Mouse (Mus musculus) forebrain, postnatal 0 days (tissue): Measurements from ENCODE around the gene Pi4k2b. TPM values are rescaled to one million over a fixed set of nuclear protein-coding genes. Genes with fewer than 3 reads are reported as not detected.
"Not testable (repeated sequence)": the region's sequence is repeated elsewhere in the genome, so short reads cannot be mapped to it uniquely, and the experiment has no call there.

Experiments
- ATAC-seq: fragments of 200-750 bp; cut with Nextera tagmentation; 2 replicates; pipeline ENCODE4 v1.8.0; 2017; ENCODE audit warnings: mild to moderate bottlenecking, moderate library complexity
- DNase-seq: peaks from one replicate; pipeline ENCODE4 v3.0.0-alpha.2; 2015
- H3K27ac ChIP-seq: fragments of 300-500 bp; sonication (generic); 2 replicates; pipeline ENCODE4 v1.5.1; 2014; ENCODE audit warnings: low read depth, mild to moderate bottlenecking, antibody characterized with exemption, low read length, moderate library complexity, mixed read lengths
- H3K27me3 ChIP-seq: fragments of 300-500 bp; sonication (generic); 2 replicates; pipeline ENCODE4 v1.6.1; 2014; ENCODE audit warnings: mild to moderate bottlenecking, low read length, mixed read lengths; ENCODE audit not compliant: insufficient read depth
- H3K36me3 ChIP-seq: fragments of 300-500 bp; sonication (generic); 2 replicates; pipeline ENCODE4 v1.6.1; 2014; ENCODE audit warnings: mild to moderate bottlenecking, moderate library complexity; ENCODE audit not compliant: insufficient read depth
- H3K4me1 ChIP-seq: fragments of 300-500 bp; sonication (generic); 2 replicates; pipeline ENCODE4 v1.6.1; 2014; ENCODE audit warnings: antibody characterized with exemption; ENCODE audit not compliant: insufficient read depth
- H3K4me2 ChIP-seq: fragments of 300-500 bp; sonication (generic); 2 replicates; pipeline ENCODE4 v1.6.1; 2014; ENCODE audit warnings: low read depth, mild to moderate bottlenecking, moderate library complexity
- H3K4me3 ChIP-seq: fragments of 300-500 bp; sonication (generic); 2 replicates; pipeline ENCODE4 v1.5.1; 2014; ENCODE audit warnings: low read depth, low read length, mixed read lengths
- H3K9ac ChIP-seq: fragments of 300-500 bp; sonication (generic); 2 replicates; pipeline ENCODE4 v1.6.1; 2014; ENCODE audit warnings: mild to moderate bottlenecking
- H3K9me3 ChIP-seq: fragments of 300-500 bp; sonication (generic); 2 replicates; pipeline ENCODE4 v1.6.1; 2016; ENCODE audit warnings: low read length
- CTCF ChIP-seq: sonication (generic); IDR thresholded peaks from 2 replicates; pipeline ENCODE4 v1.5.1; 2016; ENCODE audit warnings: antibody characterized with exemption, control low read depth, low read depth
- WGBS: fragments of 180-500 bp; shearing (Covaris S2); extraction: QIAGEN DNeasy Blood & Tissue Kit; methylation state at CpG from one replicate; pipeline ENCODE4 v1.1.7; 2014; 5-methylcytosine and 5-hydroxymethylcytosine counted together
- polyA plus RNA-seq: library from polyadenylated mRNA; unstranded; fragments of >200 nt; fragmentation: Nextera tagmentation; extraction: Ambion mirVana; gene quantifications from 2 replicates; pipeline ENCODE4 v1.2.1, GENCODE M21; 2015
- total RNA-seq: library from RNA; depleted of rRNA; stranded (reverse); fragments of >200 nt; gene quantifications from 2 replicates; pipeline ENCODE4 v1.2.3, GENCODE M21; 2014; rRNA removed

Pi4k2b gene
- total RNA-seq (5.0 and 6.4 TPM in 2 replicates), polyA plus RNA-seq (1.7 and 2.0 TPM in 2 replicates)

GRCm38 (mm10) chr5:52741391-52742111 is at the start of gene Pi4k2b:
Gene Pi4k2b (plus strand): TSS chr5:52741574.
- under 1% methylated on average over 75 of the region's 75 CpGs for WGBS
- Histone ChIP-seq H3K27ac (no peak within 1 kb of the TSS), H3K4me3 (peak within 1 kb of the TSS; percentile 70), H3K9me3 (no peaks in the 10 kb centered on the region), H3K9ac (peak within 1 kb of the TSS; percentile 56), H3K36me3 (no peaks in the 10 kb centered on the region), H3K4me2 (peak within 1 kb of the TSS; percentile 91), H3K4me1 (peaks cover 2% of the 10 kb centered on the region; the same call in 1 of the 2 replicates), H3K27me3 (no peaks in the 10 kb centered on the region)
- ATAC-seq (peak; percentile 94), DNase-seq (peak; percentile 62)
- TF ChIP-seq CTCF: no peak

- TF ChIP-seq CTCF: no peak
- H3K9me3 ChIP-seq: no peaks in the 10 kb centered on the region
- no peak overlapping the region for H3K4me3 ChIP-seq
- DNase-seq: no peak
- H3K27me3 ChIP-seq: no peaks in the 10 kb centered on the region
- WGBS: 93% methylated on average over 1 of the region's 1 CpGs
- no peak for ATAC-seq
- no peaks in the 10 kb centered on the region for H3K36me3 ChIP-seq
- no peak overlapping the region for H3K27ac ChIP-seq
- no peaks in the 10 kb centered on the region for H3K4me1 ChIP-seq
- no peak overlapping the region for H3K4me2 ChIP-seq
- no peak overlapping the region for H3K9ac ChIP-seq
Measured at GRCm38 (mm10) chr5:52697291-52697690, 44.1 kb upstream of the Pi4k2b start.

GRCm38 (mm10) chr5:52697882-52698440 is 43.4 kb upstream of the Pi4k2b start:
- H3K27me3 ChIP-seq, H3K9ac ChIP-seq, H3K4me2 ChIP-seq, DNase-seq, ATAC-seq, H3K27ac ChIP-seq, H3K9me3 ChIP-seq, H3K36me3 ChIP-seq, H3K4me1 ChIP-seq, H3K4me3 ChIP-seq: not testable (repeated sequence)
- WGBS: 91% methylated on average over 7 of the region's 7 CpGs

GRCm38 (mm10) chr5:52704562-52704961 is 36.8 kb upstream of the Pi4k2b start:
- H3K4me2 ChIP-seq: no peak overlapping the region
- TF ChIP-seq CTCF: no peak
- no peak overlapping the region for H3K27ac ChIP-seq
- H3K9ac ChIP-seq: no peak overlapping the region
- ATAC-seq (no peak), DNase-seq (no peak)
- H3K27me3 ChIP-seq: no peaks in the 10 kb centered on the region
- H3K4me3 ChIP-seq: no peak overlapping the region
- no peaks in the 10 kb centered on the region for H3K4me1 ChIP-seq
- H3K36me3 ChIP-seq: no peaks in the 10 kb centered on the region
- no peaks in the 10 kb centered on the region for H3K9me3 ChIP-seq
- WGBS: 82% methylated on average over 4 of the region's 4 CpGs

- Histone ChIP-seq H3K4me2 (no peak overlapping the region), H3K4me1 (no peaks in the 10 kb centered on the region), H3K36me3 (no peaks in the 10 kb centered on the region), H3K27ac (no peak overlapping the region), H3K9me3 (no peaks in the 10 kb centered on the region), H3K27me3 (no peaks in the 10 kb centered on the region), H3K9ac (no peak overlapping the region), H3K4me3 (no peak overlapping the region)
- ATAC-seq (no peak), DNase-seq (no peak)
- TF ChIP-seq CTCF: no peak
Measured at GRCm38 (mm10) chr5:52712704-52713103, 28.7 kb upstream of the Pi4k2b start.

GRCm38 (mm10) chr5:52716742-52717448 is 24.5 kb upstream of the Pi4k2b start:
- Histone ChIP-seq H3K4me3 (no peak overlapping the region), H3K4me1 (no peaks in the 10 kb centered on the region), H3K4me2 (no peak overlapping the region), H3K9me3 (no peaks in the 10 kb centered on the region), H3K36me3 (no peaks in the 10 kb centered on the region), H3K27ac (no peak overlapping the region), H3K27me3 (no peaks in the 10 kb centered on the region), H3K9ac (no peak overlapping the region)
- WGBS: 80% methylated on average over 5 of the region's 5 CpGs
- TF ChIP-seq CTCF: no peak
- ATAC-seq (no peak), DNase-seq (no peak)

GRCm38 (mm10) chr5:52721003-52721402 is 20.4 kb upstream of the Pi4k2b start:
- Histone ChIP-seq H3K27me3 (no peaks in the 10 kb centered on the region), H3K4me2 (no peak overlapping the region), H3K4me3 (no peak overlapping the region), H3K36me3 (no peaks in the 10 kb centered on the region), H3K9ac (no peak overlapping the region), H3K9me3 (no peaks in the 10 kb centered on the region), H3K27ac (no peak overlapping the region), H3K4me1 (no peaks in the 10 kb centered on the region)
- 79% methylated on average over 8 of the region's 8 CpGs for WGBS
- no peak for ATAC-seq
- no peak for DNase-seq
- no peak for TF ChIP-seq CTCF
